Mouse (Mus musculus) brown adipose tissue, adult 24 weeks (tissue): ENCODE results near the gene Snx33. TPM values are rescaled to one million over a fixed set of nuclear protein-coding genes. Genes with fewer than 3 reads are reported as not detected.

Source experiments
- H3K27ac ChIP-seq: fragments of 200-500 bp; replicated peaks from 2 replicates; pipeline ENCODE4 v1.5.1; 2012; ENCODE audit warnings: low read depth, mild to moderate bottlenecking, low read length
- H3K4me1 ChIP-seq: fragments of 200-500 bp; 2 replicates; pipeline ENCODE4 v1.6.1; 2012; ENCODE audit warnings: low read length, mixed read lengths; ENCODE audit not compliant: control insufficient read depth, insufficient read depth, insufficient read length
- H3K4me3 ChIP-seq: fragments of 200-500 bp; 2 replicates; pipeline ENCODE4 v1.5.1; 2012; ENCODE audit warnings: low read depth, mild to moderate bottlenecking, low read length, moderate library complexity; ENCODE audit not compliant: insufficient read depth
- polyA plus RNA-seq: library from polyadenylated mRNA; stranded (reverse); fragments of >200 nt; gene quantifications from 2 replicates; pipeline ENCODE4 v1.2.4, GENCODE M21; 2012; ENCODE audit not compliant: missing spikeins, insufficient read depth, insufficient read length

Snx33 gene
- polyA plus RNA-seq, 1 experiment = 6.8 TPM

- Histone ChIP-seq H3K4me3 (no peak overlapping the region), H3K27ac (no peak overlapping the region), H3K4me1 (peaks cover 8% of the 10 kb centered on the region)
These were observed 40.6 kb downstream of the Snx33 start for GRCm38 (mm10) chr9:56887581-56887980.

- Histone ChIP-seq H3K4me1 (peaks cover 8% of the 10 kb centered on the region), H3K4me3 (no peak overlapping the region), H3K27ac (no peak overlapping the region)
These were observed 41.6 kb downstream of the Snx33 start for GRCm38 (mm10) chr9:56886601-56887000.

GRCm38 (mm10) chr9:56886113-56886512 is 42.1 kb downstream of the Snx33 start:
- Histone ChIP-seq H3K27ac (no peak overlapping the region), H3K4me1 (peaks cover 8% of the 10 kb centered on the region), H3K4me3 (no peak overlapping the region)

GRCm38 (mm10) chr9:56884328-56884727 is 43.8 kb downstream of the Snx33 start:
- Histone ChIP-seq H3K4me3 (no peak overlapping the region), H3K4me1 (peaks cover 8% of the 10 kb centered on the region), H3K27ac (no peak overlapping the region)

- Histone ChIP-seq H3K27ac (no peak overlapping the region), H3K4me3 (no peak overlapping the region), H3K4me1 (peaks cover 8% of the 10 kb centered on the region)
These were observed 44.7 kb downstream of the Snx33 start for GRCm38 (mm10) chr9:56883470-56883869.

GRCm38 (mm10) chr9:56882818-56883217 is 45.4 kb downstream of the Snx33 start:
- H3K4me3 ChIP-seq = no peak overlapping the region
- peaks cover 8% of the 10 kb centered on the region for H3K4me1 ChIP-seq
- H3K27ac ChIP-seq = peak overlapping the region; percentile 51

- H3K27ac ChIP-seq = peak overlapping the region; percentile 51
These were observed 45.9 kb downstream of the Snx33 start for GRCm38 (mm10) chr9:56882283-56882682.

GRCm38 (mm10) chr9:56881539-56882082 is 46.6 kb downstream of the Snx33 start:
- Histone ChIP-seq H3K4me1 (peaks cover 8% of the 10 kb centered on the region), H3K4me3 (no peak overlapping the region), H3K27ac (0 out of 2 replicates have a peak overlapping the region, but pooled peaks have one; percentile 4)

More at GRCm38 (mm10) chr9:56882283-56882682, 45.9 kb downstream of the Snx33 start:
- Histone ChIP-seq H3K4me1 (peaks cover 8% of the 10 kb centered on the region), H3K4me3 (no peak overlapping the region)

- Histone ChIP-seq H3K4me3 (no peak overlapping the region), H3K4me1 (peaks cover 8% of the 10 kb centered on the region), H3K27ac (no peak overlapping the region)
These were observed 47.4 kb downstream of the Snx33 start for GRCm38 (mm10) chr9:56880790-56881189.

- Histone ChIP-seq H3K4me1 (peaks cover 5% of the 10 kb centered on the region), H3K4me3 (no peak overlapping the region), H3K27ac (no peak overlapping the region)
These were observed 50.9 kb downstream of the Snx33 start for GRCm38 (mm10) chr9:56877284-56877683.

- peaks cover 5% of the 10 kb centered on the region for H3K4me1 ChIP-seq
These were observed 51.4 kb downstream of the Snx33 start for GRCm38 (mm10) chr9:56876784-56877183.

GRCm38 (mm10) chr9:56873097-56873496 is 55.1 kb downstream of the Snx33 start:
- Histone ChIP-seq H3K4me1 (peaks cover 5% of the 10 kb centered on the region), H3K27ac (peak overlapping the region; percentile 28; the same call in 1 of the 2 replicates), H3K4me3 (no peak overlapping the region)

More at GRCm38 (mm10) chr9:56876784-56877183, 51.4 kb downstream of the Snx33 start:
- Histone ChIP-seq H3K27ac (no peak overlapping the region), H3K4me3 (no peak overlapping the region)

GRCm38 (mm10) chr9:56872105-56872903 is 55.9 kb downstream of the Snx33 start:
- Histone ChIP-seq H3K4me3 (no peak overlapping the region), H3K27ac (peak overlapping the region; percentile 38), H3K4me1 (peaks cover 5% of the 10 kb centered on the region)

GRCm38 (mm10) chr9:56871191-56871590 is 57.0 kb downstream of the Snx33 start:
- peaks cover 5% of the 10 kb centered on the region for H3K4me1 ChIP-seq
- peak overlapping the region; percentile 38 for H3K27ac ChIP-seq
- H3K4me3 ChIP-seq = no peak overlapping the region

- Histone ChIP-seq H3K27ac (peak overlapping the region; percentile 27; the same call in 1 of the 2 replicates), H3K4me1 (peaks cover 5% of the 10 kb centered on the region), H3K4me3 (no peak overlapping the region)
These were observed 57.4 kb downstream of the Snx33 start for GRCm38 (mm10) chr9:56870778-56871177.

GRCm38 (mm10) chr9:56869552-56869951 is 58.6 kb downstream of the Snx33 start:
- peaks cover 5% of the 10 kb centered on the region for H3K4me1 ChIP-seq
- no peak overlapping the region for H3K4me3 ChIP-seq
- H3K27ac ChIP-seq = no peak overlapping the region
